Mouse (Mus musculus): ENCODE data around the gene Lrrc27.

GRCm38 (mm10) chr7:139185971-139186370 is 26.8 kb upstream of the Lrrc27 start:
- no peak for TF ChIP-seq CTCF (IDR thresholded peaks at IDR 0.05; ENCODE audit: control insufficient read depth, insufficient read depth, insufficient replicate concordance, low read depth, low read length)
- TF ChIP-seq POLR2A (IDR thresholded peaks at IDR 0.05; ENCODE audit: control insufficient read depth, low read depth, low read length), result no peak
